Mouse (Mus musculus) stomach, embryonic 15.5 days (tissue): ENCODE measurements around the gene Marc2. TPM values are rescaled to one million over a fixed set of nuclear protein-coding genes. Genes with fewer than 3 reads are reported as not detected.
A peak's percentile ranks its signal among the peaks of the same experiment; 100 is the strongest.

Experiments used
- ATAC-seq: fragments of 200-750 bp; cut with Nextera tagmentation; 2 replicates; pipeline ENCODE4 v1.8.0; 2017; ENCODE audit warnings: low read depth, moderate number of reproducible peaks, moderate TSS enrichment; ENCODE audit not compliant: insufficient read depth, low FRiP score
- H3K27ac ChIP-seq: fragments of 300-500 bp; sonication (generic); 2 replicates; pipeline ENCODE4 v1.5.1; 2015; ENCODE audit warnings: mild to moderate bottlenecking, inconsistent platforms
- H3K27me3 ChIP-seq: fragments of 300-500 bp; sonication (generic); replicated peaks from 2 replicates; pipeline ENCODE4 v1.6.1; 2015; ENCODE audit warnings: inconsistent platforms
- H3K36me3 ChIP-seq: fragments of 300-500 bp; sonication (generic); 2 replicates; pipeline ENCODE4 v1.6.1; 2015; ENCODE audit warnings: inconsistent platforms
- H3K4me1 ChIP-seq: fragments of 300-500 bp; sonication (generic); 2 replicates; pipeline ENCODE4 v1.6.1; 2015; ENCODE audit warnings: inconsistent platforms
- H3K4me2 ChIP-seq: fragments of 300-500 bp; sonication (generic); 2 replicates; pipeline ENCODE4 v1.6.1; 2015; ENCODE audit warnings: mild to moderate bottlenecking, inconsistent platforms
- H3K4me3 ChIP-seq: fragments of 300-500 bp; sonication (generic); replicated peaks from 2 replicates; pipeline ENCODE4 v1.5.1; 2015; ENCODE audit warnings: inconsistent platforms
- H3K9ac ChIP-seq: fragments of 300-500 bp; sonication (generic); 2 replicates; pipeline ENCODE4 v1.6.1; 2015; ENCODE audit warnings: inconsistent platforms
- H3K9me3 ChIP-seq: fragments of 300-500 bp; sonication (generic); 2 replicates; pipeline ENCODE4 v1.6.1; 2016; ENCODE audit warnings: inconsistent platforms
- WGBS: fragments of 180-500 bp; shearing (Covaris S2); methylation state at CpG from one replicate; pipeline ENCODE4 v1.1.7; 2015; 5-methylcytosine and 5-hydroxymethylcytosine counted together
- polyA plus RNA-seq: library from polyadenylated mRNA; unstranded; fragments of >200 nt; fragmentation: Nextera tagmentation; extraction: Ambion mirVana; gene quantifications from 2 replicates; pipeline ENCODE4 v1.2.1, GENCODE M21; 2015

Gene Marc2
- polyA plus RNA-seq, 1 experiment from 2014 or later, result 262 TPM

GRCm38 (mm10) chr1:184793163-184793876 lies 52.9 kb downstream of the Marc2 start:
- H3K4me2 ChIP-seq, result peak overlapping the region; percentile 29

GRCm38 (mm10) chr1:184791109-184791508 lies 55.1 kb downstream of the Marc2 start:
- Histone ChIP-seq H3K9ac (no peak overlapping the region), H3K36me3 (no peaks in the 10 kb centered on the region), H3K4me1 (peaks cover 5% of the 10 kb centered on the region; the same call in 1 of the 2 replicates), H3K4me2 (no peak overlapping the region), H3K27me3 (0 out of 2 replicates have a peak, but pooled peaks cover 3% of the 10 kb centered on the region), H3K4me3 (no peak overlapping the region), H3K27ac (no peak overlapping the region), H3K9me3 (no peaks in the 10 kb centered on the region)
- no peak for ATAC-seq
- 15% methylated on average over 2 of the region's 2 CpGs for WGBS

More at GRCm38 (mm10) chr1:184793163-184793876, 52.9 kb downstream of the Marc2 start:
- peak; percentile 77 for ATAC-seq
- H3K27me3 ChIP-seq, result 0 out of 2 replicates have a peak, but pooled peaks cover 3% of the 10 kb centered on the region
- no peaks in the 10 kb centered on the region for H3K36me3 ChIP-seq
- H3K4me1 ChIP-seq, result peaks cover 5% of the 10 kb centered on the region; the same call in 1 of the 2 replicates
- WGBS, result 15% methylated on average over 27 of the region's 27 CpGs
- no peaks in the 10 kb centered on the region for H3K9me3 ChIP-seq
- H3K4me3 ChIP-seq, result no peak overlapping the region
- H3K27ac ChIP-seq, result no peak overlapping the region
- no peak overlapping the region for H3K9ac ChIP-seq

- Histone ChIP-seq H3K4me1 (no peaks in the 10 kb centered on the region), H3K4me3 (no peak overlapping the region), H3K9ac (no peak overlapping the region), H3K36me3 (no peaks in the 10 kb centered on the region), H3K27me3 (0 out of 2 replicates have a peak, but pooled peaks cover 3% of the 10 kb centered on the region), H3K4me2 (no peak overlapping the region), H3K9me3 (no peaks in the 10 kb centered on the region), H3K27ac (no peak overlapping the region)
- ATAC-seq, result no peak
- WGBS, result 58% methylated on average over 13 of the region's 13 CpGs
Measured at GRCm38 (mm10) chr1:184786376-184787151, 59.7 kb downstream of the Marc2 start.

GRCm38 (mm10) chr1:184783641-184784040 lies 62.6 kb downstream of the Marc2 start:
- Histone ChIP-seq H3K4me2 (no peak overlapping the region), H3K27me3 (no peaks in the 10 kb centered on the region), H3K4me1 (0 out of 2 replicates have a peak, but pooled peaks cover 4% of the 10 kb centered on the region), H3K27ac (no peak overlapping the region), H3K9me3 (no peaks in the 10 kb centered on the region), H3K4me3 (no peak overlapping the region), H3K36me3 (no peaks in the 10 kb centered on the region), H3K9ac (no peak overlapping the region)
- no peak for ATAC-seq
- 58% methylated on average over 4 of the region's 4 CpGs for WGBS

GRCm38 (mm10) chr1:184782161-184782513 lies 64.1 kb downstream of the Marc2 start:
- peak; percentile 80 for ATAC-seq
- Histone ChIP-seq H3K27me3 (peaks cover 9% of the 10 kb centered on the region), H3K4me1 (0 out of 2 replicates have a peak, but pooled peaks cover 6% of the 10 kb centered on the region), H3K27ac (peak overlapping the region; percentile 71; the same call in 1 of the 2 replicates), H3K4me3 (no peak overlapping the region), H3K9ac (no peak overlapping the region), H3K9me3 (no peaks in the 10 kb centered on the region), H3K36me3 (no peaks in the 10 kb centered on the region), H3K4me2 (no peak overlapping the region)
- WGBS, result 21% methylated on average over 14 of the region's 14 CpGs

GRCm38 (mm10) chr1:184781286-184782160 lies 64.7 kb downstream of the Marc2 start:
- 31% methylated on average over 10 of the region's 10 CpGs for WGBS
- H3K9ac ChIP-seq, result no peak overlapping the region
- peaks cover 11% of the 10 kb centered on the region for H3K27me3 ChIP-seq
- no peaks in the 10 kb centered on the region for H3K9me3 ChIP-seq
- H3K4me2 ChIP-seq, result no peak overlapping the region
- 0 out of 2 replicates have a peak, but pooled peaks cover 8% of the 10 kb centered on the region for H3K4me1 ChIP-seq
- ATAC-seq, result peak; percentile 38; the same call in 1 of the 2 replicates
- H3K36me3 ChIP-seq, result no peaks in the 10 kb centered on the region
- peak overlapping the region; percentile 63 for H3K27ac ChIP-seq
- no peak overlapping the region for H3K4me3 ChIP-seq

GRCm38 (mm10) chr1:184778157-184778556 lies 68.1 kb downstream of the Marc2 start:
- 83% methylated on average over 6 of the region's 6 CpGs for WGBS
- Histone ChIP-seq H3K4me1 (0 out of 2 replicates have a peak, but pooled peaks cover 8% of the 10 kb centered on the region), H3K27me3 (peaks cover 11% of the 10 kb centered on the region), H3K9me3 (no peaks in the 10 kb centered on the region), H3K36me3 (no peaks in the 10 kb centered on the region), H3K4me2 (no peak overlapping the region), H3K9ac (no peak overlapping the region), H3K27ac (no peak overlapping the region), H3K4me3 (no peak overlapping the region)
- no peak for ATAC-seq

GRCm38 (mm10) chr1:184777061-184777795 lies 69.0 kb downstream of the Marc2 start:
- ATAC-seq, result no peak

GRCm38 (mm10) chr1:184775289-184775688 lies 71.0 kb downstream of the Marc2 start:
- WGBS, result 52% methylated on average over 9 of the region's 9 CpGs
- ATAC-seq, result no peak
- no peak overlapping the region for H3K27ac ChIP-seq

More at GRCm38 (mm10) chr1:184777061-184777795, 69.0 kb downstream of the Marc2 start:
- H3K27ac ChIP-seq, result no peak overlapping the region
- 0 out of 2 replicates have a peak, but pooled peaks cover 8% of the 10 kb centered on the region for H3K4me1 ChIP-seq
- H3K9ac ChIP-seq, result no peak overlapping the region
- no peak overlapping the region for H3K4me3 ChIP-seq
- no peaks in the 10 kb centered on the region for H3K9me3 ChIP-seq
- no peaks in the 10 kb centered on the region for H3K36me3 ChIP-seq
- no peak overlapping the region for H3K4me2 ChIP-seq
- peaks cover 11% of the 10 kb centered on the region for H3K27me3 ChIP-seq
- 31% methylated on average over 22 of the region's 22 CpGs for WGBS

GRCm38 (mm10) chr1:184771891-184772249 lies 74.4 kb downstream of the Marc2 start:
- no peaks in the 10 kb centered on the region for H3K9me3 ChIP-seq
- H3K9ac ChIP-seq, result no peak overlapping the region
- H3K27me3 ChIP-seq, result no peaks in the 10 kb centered on the region; the same call in 1 of the 2 replicates
- H3K27ac ChIP-seq, result no peak overlapping the region
- H3K4me2 ChIP-seq, result peak overlapping the region; percentile 19
- 16% methylated on average over 9 of the region's 9 CpGs for WGBS
- H3K36me3 ChIP-seq, result no peaks in the 10 kb centered on the region
- H3K4me3 ChIP-seq, result no peak overlapping the region
- no peak for ATAC-seq
- H3K4me1 ChIP-seq, result no peaks in the 10 kb centered on the region

More at GRCm38 (mm10) chr1:184775289-184775688, 71.0 kb downstream of the Marc2 start:
- no peaks in the 10 kb centered on the region for H3K36me3 ChIP-seq
- H3K9me3 ChIP-seq, result no peaks in the 10 kb centered on the region
- H3K4me2 ChIP-seq, result no peak overlapping the region
- H3K4me1 ChIP-seq, result 0 out of 2 replicates have a peak, but pooled peaks cover 3% of the 10 kb centered on the region
- no peak overlapping the region for H3K9ac ChIP-seq
- no peak overlapping the region for H3K4me3 ChIP-seq
- peaks cover 11% of the 10 kb centered on the region for H3K27me3 ChIP-seq
